Mouse (Mus musculus): ENCODE data around the gene Fn3k. TPM values are rescaled to one million over a fixed set of nuclear protein-coding genes. Genes with fewer than 3 reads are reported as not detected.

Gene Fn3k
- polyA plus RNA-seq, 1 experiment from 2014 or later, result 0.96 TPM

DNA sequence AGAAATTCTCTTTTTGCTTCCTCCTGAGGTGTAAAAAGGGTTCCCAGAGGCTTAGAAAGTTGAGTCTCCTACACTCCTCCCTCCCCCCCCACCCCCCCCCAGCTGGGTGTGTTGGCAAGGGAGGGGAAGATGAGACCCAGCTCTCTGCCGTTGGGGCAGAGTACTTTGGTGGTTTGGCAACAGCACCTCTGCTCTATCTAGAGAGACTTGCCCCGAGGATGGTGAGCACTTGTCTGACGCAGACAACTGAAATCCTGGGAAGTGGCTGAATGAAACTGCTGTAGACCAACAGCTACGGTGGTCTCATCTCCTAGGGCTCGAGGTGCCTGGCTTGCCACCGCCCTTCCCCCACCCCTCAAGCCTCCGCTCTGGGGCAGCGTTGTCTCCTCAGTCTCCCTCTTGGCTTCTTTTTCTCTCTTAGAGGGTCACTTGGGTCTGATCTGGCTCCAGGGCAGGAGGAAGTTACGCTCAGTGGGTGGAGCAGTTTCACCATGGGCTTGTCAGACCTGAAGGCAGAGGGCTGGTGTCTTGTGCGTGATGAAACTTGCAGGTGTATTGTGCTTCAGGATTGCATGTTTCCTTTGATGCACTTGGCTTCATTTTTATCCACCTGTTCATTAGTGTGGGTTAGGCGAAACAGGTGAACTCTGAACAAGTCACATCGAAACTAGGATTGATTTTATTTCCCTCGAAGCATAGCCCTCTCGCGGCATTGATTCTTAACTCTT, 44.9 kb downstream of the Fn3k start:
- H3K9ac ChIP-seq (ENCODE audit: low read length), result no peak overlapping the region

GRCm38 (mm10) chr11:121481129-121481528, 46.4 kb downstream of the Fn3k start:
- DNase-seq (ENCODE audit: low spot score), result no peak
- H3K9me3 ChIP-seq (ENCODE audit: control insufficient read depth, low read length), result no peaks in the 10 kb centered on the region
- no peaks in the 10 kb centered on the region for H3K27me3 ChIP-seq (replicated peaks; ENCODE audit: control insufficient read depth, insufficient read depth, low read length)
- no peak overlapping the region for H3K27ac ChIP-seq (ENCODE audit: low read depth)
- H3K4me3 ChIP-seq (ENCODE audit: low read depth, low read length), result no peak overlapping the region
- H3K4me2 ChIP-seq (ENCODE audit: low read length), result no peak overlapping the region
- H3K9ac ChIP-seq (ENCODE audit: low read length), result no peak overlapping the region
- no peak for ATAC-seq (replicated peaks; ENCODE audit: low FRiP score, low TSS enrichment, low read depth)
- H3K36me3 ChIP-seq (ENCODE audit: control insufficient read depth, insufficient read depth, low read length), result peaks cover 10% of the 10 kb centered on the region
- 87% methylated on average over 2 of the region's 2 CpGs for WGBS
- no peaks in the 10 kb centered on the region for H3K4me1 ChIP-seq (replicated peaks; ENCODE audit: control insufficient read depth, insufficient read depth, low read length)

More for the DNA sequence above, 44.9 kb downstream of the Fn3k start:
- Histone ChIP-seq H3K4me1 (replicated peaks; ENCODE audit: control insufficient read depth, insufficient read depth, low read length) (no peaks in the 10 kb centered on the region), H3K9me3 (ENCODE audit: control insufficient read depth, low read length) (no peaks in the 10 kb centered on the region), H3K27ac (ENCODE audit: low read depth) (no peak overlapping the region), H3K36me3 (ENCODE audit: control insufficient read depth, insufficient read depth, low read length) (peaks cover 12% of the 10 kb centered on the region), H3K27me3 (replicated peaks; ENCODE audit: control insufficient read depth, insufficient read depth, low read length) (no peaks in the 10 kb centered on the region), H3K4me2 (ENCODE audit: low read length) (no peak overlapping the region), H3K4me3 (ENCODE audit: low read depth, low read length) (no peak overlapping the region)
- ATAC-seq (replicated peaks; ENCODE audit: low FRiP score, low TSS enrichment, low read depth), result no peak
- WGBS, result 91% methylated on average over 15 of the region's 15 CpGs
- no peak for DNase-seq (ENCODE audit: low spot score)

DNA sequence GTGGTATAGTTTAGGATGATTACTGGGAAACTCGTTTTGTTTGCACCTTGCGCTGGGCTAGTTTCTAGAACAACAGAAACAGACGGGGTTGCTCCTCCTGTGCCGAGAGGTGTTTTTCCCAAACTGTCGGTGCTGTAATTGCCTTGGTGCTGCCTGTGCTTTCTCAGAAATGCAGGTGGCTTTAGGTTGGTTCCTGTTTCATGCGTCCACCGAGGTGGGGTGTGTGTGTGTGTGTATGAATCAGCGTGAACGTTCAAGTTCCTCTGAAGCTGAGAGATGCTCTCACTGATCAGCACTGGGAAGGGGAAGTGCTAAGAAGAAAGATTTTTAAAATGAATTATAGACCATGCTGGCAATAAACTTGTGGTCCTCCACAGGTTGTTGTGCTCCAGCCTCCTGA, 51.2 kb downstream of the Fn3k start:
- WGBS, result 80% methylated on average over 9 of the region's 9 CpGs
- no peak overlapping the region for H3K4me2 ChIP-seq (ENCODE audit: low read length)
- no peak for ATAC-seq (replicated peaks; ENCODE audit: low FRiP score, low TSS enrichment, low read depth)

DNA sequence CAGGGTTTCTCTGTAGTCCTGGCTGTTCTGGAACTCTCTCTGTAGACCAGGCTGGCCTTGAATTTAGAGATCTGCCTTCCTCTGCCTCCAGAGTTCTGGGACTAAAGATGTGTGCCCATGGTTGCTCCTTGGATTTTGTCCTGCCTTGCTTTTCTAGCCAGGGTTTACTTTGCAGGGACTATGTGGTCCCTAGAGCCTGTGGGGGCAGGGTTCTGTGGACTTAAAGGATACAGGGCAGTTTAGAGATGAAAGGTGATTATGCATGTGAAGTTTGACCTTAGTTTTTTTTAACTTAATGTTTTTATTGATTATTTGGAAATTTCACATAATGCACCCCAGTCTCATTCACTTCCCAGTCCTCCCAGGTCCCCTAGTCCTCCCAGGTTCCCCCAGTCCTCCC, 55.9 kb downstream of the Fn3k start:
- H3K4me1 ChIP-seq (replicated peaks; ENCODE audit: control insufficient read depth, insufficient read depth, low read length), result no peaks in the 10 kb centered on the region
- no peak for DNase-seq (ENCODE audit: low spot score)
- no peaks in the 10 kb centered on the region for H3K27me3 ChIP-seq (replicated peaks; ENCODE audit: control insufficient read depth, insufficient read depth, low read length)
- no peak overlapping the region for H3K4me2 ChIP-seq (ENCODE audit: low read length)
- no peak overlapping the region for H3K27ac ChIP-seq (ENCODE audit: low read depth)
- peaks cover 8% of the 10 kb centered on the region; the same call in 1 of the 2 replicates for H3K36me3 ChIP-seq (ENCODE audit: control insufficient read depth, insufficient read depth, low read length)
- H3K4me3 ChIP-seq (ENCODE audit: low read depth, low read length), result no peak overlapping the region
- no peaks in the 10 kb centered on the region for H3K9me3 ChIP-seq (ENCODE audit: control insufficient read depth, low read length)
- no peak overlapping the region for H3K9ac ChIP-seq (ENCODE audit: low read length)
- ATAC-seq (replicated peaks; ENCODE audit: low FRiP score, low TSS enrichment, low read depth), result no peak

More for the DNA sequence above, 51.2 kb downstream of the Fn3k start:
- Histone ChIP-seq H3K36me3 (ENCODE audit: control insufficient read depth, insufficient read depth, low read length) (peaks cover 4% of the 10 kb centered on the region; the same call in 1 of the 2 replicates), H3K27ac (ENCODE audit: low read depth) (no peak overlapping the region), H3K27me3 (replicated peaks; ENCODE audit: control insufficient read depth, insufficient read depth, low read length) (no peaks in the 10 kb centered on the region), H3K4me1 (replicated peaks; ENCODE audit: control insufficient read depth, insufficient read depth, low read length) (no peaks in the 10 kb centered on the region), H3K9me3 (ENCODE audit: control insufficient read depth, low read length) (no peaks in the 10 kb centered on the region), H3K4me3 (ENCODE audit: low read depth, low read length) (no peak overlapping the region), H3K9ac (ENCODE audit: low read length) (no peak overlapping the region)
- DNase-seq (ENCODE audit: low spot score), result no peak

Small RNA genes lying within 50 kb of the gene (microRNA-seq; reads per million reads assigned to microRNA genes)
- gene Mir7236, result 0.68 reads per million

Other genes with a start within 250 kb of the Fn3k start
- 10.4 and 11.8 TPM in 2 replicates for gene Hexdc, start 230.5 kb upstream of the Fn3k start, polyA plus RNA-seq (2014; fragmentation: Nextera tagmentation; extraction: Ambion mirVana)
- 32.3 and 32.9 TPM in 2 replicates for gene Ogfod3, start 230.2 kb upstream of the Fn3k start, polyA plus RNA-seq (2014; fragmentation: Nextera tagmentation; extraction: Ambion mirVana)
- gene Cybc1, start 205.6 kb upstream of the Fn3k start, polyA plus RNA-seq (2014; fragmentation: Nextera tagmentation; extraction: Ambion mirVana), result 38.1 and 38.2 TPM in 2 replicates
- gene Narf, start 197.7 kb upstream of the Fn3k start, polyA plus RNA-seq (2014; fragmentation: Nextera tagmentation; extraction: Ambion mirVana), result 41.1 and 45.2 TPM in 2 replicates
- gene Foxk2, start 174.9 kb upstream of the Fn3k start, polyA plus RNA-seq (2014; fragmentation: Nextera tagmentation; extraction: Ambion mirVana), result 10.7 and 10.8 TPM in 2 replicates
- 101 and 105 TPM in 2 replicates for gene Wdr45b, start 80.5 kb upstream of the Fn3k start, polyA plus RNA-seq (2014; fragmentation: Nextera tagmentation; extraction: Ambion mirVana)
- gene Rab40b, start 46.7 kb upstream of the Fn3k start, polyA plus RNA-seq (2014; fragmentation: Nextera tagmentation; extraction: Ambion mirVana), result 5.3 and 5.4 TPM in 2 replicates
- gene Fn3krp, start 13.5 kb upstream of the Fn3k start, polyA plus RNA-seq (2014; fragmentation: Nextera tagmentation; extraction: Ambion mirVana), result 4.5 and 5.3 TPM in 2 replicates
- 36.7 and 41.7 TPM in 2 replicates for gene Tbcd, start 17.0 kb downstream of the Fn3k start, polyA plus RNA-seq (2014; fragmentation: Nextera tagmentation; extraction: Ambion mirVana)
- 0.19 and 0.38 TPM in 2 replicates for gene Zfp750, start 84.4 kb downstream of the Fn3k start, polyA plus RNA-seq (2014; fragmentation: Nextera tagmentation; extraction: Ambion mirVana)
- 8.0 and 8.3 TPM in 2 replicates for gene B3gntl1, start 238.2 kb downstream of the Fn3k start, polyA plus RNA-seq (2014; fragmentation: Nextera tagmentation; extraction: Ambion mirVana)

All from intestine, embryonic 14.5 days (tissue).